Mouse (Mus musculus): ENCODE data around the gene Stap2. TPM values are rescaled to one million over a fixed set of nuclear protein-coding genes. Genes with fewer than 3 reads are reported as not detected.

Stap2 gene
- total and polyA plus RNA-seq, 2 experiments from 2014 or later: 4.6 to 5.4 TPM

- Histone ChIP-seq H3K4me3 (ENCODE audit: low read length) (peak overlapping the region; percentile 81), H3K4me2 (ENCODE audit: low read depth, low read length) (peak overlapping the region; percentile 99), H3K36me3 (ENCODE audit: insufficient read depth, low read length) (peaks cover 16% of the 10 kb centered on the region; the same call in 1 of the 2 replicates), H3K9me3 (ENCODE audit: low read length) (no peaks in the 10 kb centered on the region), H3K9ac (replicated peaks; ENCODE audit: low read length) (peak overlapping the region; percentile 79), H3K27ac (peak overlapping the region; percentile 92), H3K4me1 (ENCODE audit: insufficient read depth, low read length) (peaks cover 14% of the 10 kb centered on the region), H3K27me3 (ENCODE audit: insufficient read depth, low read length) (no peaks in the 10 kb centered on the region)
- DNase-seq (ENCODE audit: low spot score): peak; percentile 98
- WGBS: under 1% methylated on average over 21 of the region's 21 CpGs
- ATAC-seq: peak; percentile 96
- no peak for TF ChIP-seq CTCF (IDR thresholded peaks at IDR 0.05; ENCODE audit: low read depth)
These were observed 3.1 kb upstream of the Stap2 start for GRCm38 (mm10) chr17:56008356-56009087.

GRCm38 (mm10) chr17:56007444-56008355, 2.3 kb upstream of the Stap2 start:
- H3K4me2 ChIP-seq (ENCODE audit: low read depth, low read length): peak overlapping the region; percentile 99
- no peak overlapping the region for H3K9ac ChIP-seq (replicated peaks; ENCODE audit: low read length)
- DNase-seq (ENCODE audit: low spot score): no peak
- no peaks in the 10 kb centered on the region for H3K9me3 ChIP-seq (ENCODE audit: low read length)
- peak; percentile 50 for ATAC-seq
- WGBS: 33% methylated on average over 13 of the region's 14 CpGs
- peak overlapping the region; percentile 81 for H3K4me3 ChIP-seq (ENCODE audit: low read length)
- peak; percentile 26 for TF ChIP-seq CTCF (IDR thresholded peaks at IDR 0.05; ENCODE audit: low read depth)
- peaks cover 14% of the 10 kb centered on the region for H3K4me1 ChIP-seq (ENCODE audit: insufficient read depth, low read length)
- peak overlapping the region; percentile 92 for H3K27ac ChIP-seq
- H3K36me3 ChIP-seq (ENCODE audit: insufficient read depth, low read length): peaks cover 10% of the 10 kb centered on the region; the same call in 1 of the 2 replicates
- H3K27me3 ChIP-seq (ENCODE audit: insufficient read depth, low read length): no peaks in the 10 kb centered on the region

GRCm38 (mm10) chr17:56006956-56007355, 1.6 kb upstream of the Stap2 start:
- Histone ChIP-seq H3K4me3 (ENCODE audit: low read length) (no peak overlapping the region), H3K27me3 (ENCODE audit: insufficient read depth, low read length) (no peaks in the 10 kb centered on the region), H3K9ac (replicated peaks; ENCODE audit: low read length) (no peak overlapping the region), H3K4me2 (ENCODE audit: low read depth, low read length) (no peak overlapping the region), H3K36me3 (ENCODE audit: insufficient read depth, low read length) (peaks cover 9% of the 10 kb centered on the region; the same call in 1 of the 2 replicates), H3K27ac (no peak overlapping the region), H3K4me1 (ENCODE audit: insufficient read depth, low read length) (peaks cover 14% of the 10 kb centered on the region), H3K9me3 (ENCODE audit: low read length) (no peaks in the 10 kb centered on the region)
- WGBS: 46% methylated on average over 10 of the region's 10 CpGs
- DNase-seq (ENCODE audit: low spot score) (no peak), ATAC-seq (no peak)
- TF ChIP-seq CTCF (IDR thresholded peaks at IDR 0.05; ENCODE audit: low read depth): no peak

- no peak overlapping the region for H3K4me2 ChIP-seq (ENCODE audit: low read depth, low read length)
- no peak overlapping the region for H3K9ac ChIP-seq (replicated peaks; ENCODE audit: low read length)
- TF ChIP-seq CTCF (IDR thresholded peaks at IDR 0.05; ENCODE audit: low read depth): no peak
These were observed 2.4 kb downstream of the Stap2 start for GRCm38 (mm10) chr17:56003000-56003399.

GRCm38 (mm10) chr17:55999794-56000499, 5.4 kb downstream of the Stap2 start:
- H3K9ac ChIP-seq (replicated peaks; ENCODE audit: low read length): no peak overlapping the region
- peak overlapping the region; percentile 19; the same call in 1 of the 2 replicates for H3K4me2 ChIP-seq (ENCODE audit: low read depth, low read length)
- 0 out of 2 replicates have a peak, but pooled peaks cover 5% of the 10 kb centered on the region for H3K27me3 ChIP-seq (ENCODE audit: insufficient read depth, low read length)
- ATAC-seq (peak; percentile 25; the same call in 1 of the 2 replicates), DNase-seq (ENCODE audit: low spot score) (no peak)
- 12% methylated on average over 30 of the region's 30 CpGs for WGBS
- TF ChIP-seq CTCF (IDR thresholded peaks at IDR 0.05; ENCODE audit: low read depth): no peak; the same call in 1 of the 2 replicates
- peaks cover 3% of the 10 kb centered on the region; the same call in 1 of the 2 replicates for H3K36me3 ChIP-seq (ENCODE audit: insufficient read depth, low read length)
- no peaks in the 10 kb centered on the region for H3K9me3 ChIP-seq (ENCODE audit: low read length)
- no peak overlapping the region for H3K27ac ChIP-seq
- no peaks in the 10 kb centered on the region for H3K4me1 ChIP-seq (ENCODE audit: insufficient read depth, low read length)
- no peak overlapping the region for H3K4me3 ChIP-seq (ENCODE audit: low read length)

More at GRCm38 (mm10) chr17:56003000-56003399, 2.4 kb downstream of the Stap2 start:
- ATAC-seq: no peak
- DNase-seq (ENCODE audit: low spot score): no peak
- Histone ChIP-seq H3K4me3 (ENCODE audit: low read length) (no peak overlapping the region), H3K27ac (no peak overlapping the region), H3K27me3 (ENCODE audit: insufficient read depth, low read length) (0 out of 2 replicates have a peak, but pooled peaks cover 5% of the 10 kb centered on the region), H3K36me3 (ENCODE audit: insufficient read depth, low read length) (no peaks in the 10 kb centered on the region), H3K4me1 (ENCODE audit: insufficient read depth, low read length) (no peaks in the 10 kb centered on the region), H3K9me3 (ENCODE audit: low read length) (no peaks in the 10 kb centered on the region)
- WGBS: 76% methylated on average over 3 of the region's 3 CpGs

GRCm38 (mm10) chr17:55996007-55996406, 9.4 kb downstream of the Stap2 start:
- no peak for ATAC-seq
- no peak for TF ChIP-seq CTCF (IDR thresholded peaks at IDR 0.05; ENCODE audit: low read depth)
- Histone ChIP-seq H3K9me3 (ENCODE audit: low read length) (no peaks in the 10 kb centered on the region), H3K4me2 (ENCODE audit: low read depth, low read length) (no peak overlapping the region), H3K4me1 (ENCODE audit: insufficient read depth, low read length) (no peaks in the 10 kb centered on the region), H3K36me3 (ENCODE audit: insufficient read depth, low read length) (peaks cover 6% of the 10 kb centered on the region), H3K4me3 (ENCODE audit: low read length) (no peak overlapping the region), H3K27ac (no peak overlapping the region), H3K27me3 (ENCODE audit: insufficient read depth, low read length) (0 out of 2 replicates have a peak, but pooled peaks cover 5% of the 10 kb centered on the region), H3K9ac (replicated peaks; ENCODE audit: low read length) (no peak overlapping the region)
- no peak for DNase-seq (ENCODE audit: low spot score)
- 79% methylated on average over 15 of the region's 15 CpGs for WGBS
